Mouse (Mus musculus): ENCODE data around the gene Gtf2h1. TPM values are rescaled to one million over a fixed set of nuclear protein-coding genes. Genes with fewer than 3 reads are reported as not detected.
"Not testable (repeated sequence)": the region's sequence is repeated elsewhere in the genome, so short reads cannot be mapped to it uniquely, and the experiment has no call there.

Gene Gtf2h1
- polyA plus RNA-seq, 1 experiment from 2014 or later: 25.4 TPM

DNA sequence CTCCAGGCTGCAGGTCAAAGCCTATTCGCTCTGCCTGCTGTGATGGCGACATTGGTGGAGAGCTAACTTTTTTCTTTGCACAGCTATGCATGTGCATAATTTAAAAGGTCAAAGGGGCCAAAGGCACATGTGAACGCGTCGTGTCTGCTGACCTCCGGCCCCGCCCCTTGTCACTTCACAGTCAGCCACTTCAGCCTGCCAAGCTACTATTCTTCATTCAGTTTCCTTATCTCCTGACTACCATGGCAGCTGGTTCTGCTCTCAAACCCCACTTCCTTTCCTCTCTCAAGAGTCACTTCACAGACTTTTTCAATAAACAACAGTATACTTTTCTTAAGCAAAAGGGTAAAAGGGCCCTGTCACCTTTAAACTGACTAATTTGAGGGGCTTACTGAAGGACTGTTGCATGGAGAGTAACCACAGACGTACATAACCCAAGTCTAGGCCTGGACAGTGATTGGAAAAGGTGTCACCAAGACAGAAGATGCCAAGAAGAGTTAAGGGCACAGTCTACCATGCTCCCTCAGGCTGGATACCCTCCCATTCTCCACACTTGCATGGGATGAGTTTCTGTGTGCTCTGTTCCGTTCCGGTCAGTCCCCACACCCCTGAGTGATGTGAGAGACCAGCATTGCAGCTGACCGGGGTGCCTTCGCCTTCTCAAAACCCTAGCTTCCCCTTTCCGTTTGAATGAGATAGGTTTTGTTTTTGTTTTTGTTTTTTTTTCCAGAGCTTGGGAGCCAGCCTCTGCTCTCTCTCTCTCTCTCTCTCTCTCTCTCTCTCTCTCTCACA, 35.1 kb downstream of the Gtf2h1 start:
- no peak overlapping the region for H3K9ac ChIP-seq
- peaks cover 56% of the 10 kb centered on the region for H3K4me1 ChIP-seq (replicated peaks)
- H3K4me2 ChIP-seq: no peak overlapping the region
- ATAC-seq (ENCODE audit: insufficient read depth): peak; percentile 9
- H3K9me3 ChIP-seq (replicated peaks): no peaks in the 10 kb centered on the region
- H3K27me3 ChIP-seq: no peaks in the 10 kb centered on the region
- no peak overlapping the region for H3K4me3 ChIP-seq (replicated peaks)
- 18% methylated on average over 13 of the region's 13 CpGs for WGBS (ENCODE audit: insufficient replicate concordance)
- peak overlapping the region; percentile 78 for H3K27ac ChIP-seq (replicated peaks)
- no peaks in the 10 kb centered on the region for H3K36me3 ChIP-seq (replicated peaks)

DNA sequence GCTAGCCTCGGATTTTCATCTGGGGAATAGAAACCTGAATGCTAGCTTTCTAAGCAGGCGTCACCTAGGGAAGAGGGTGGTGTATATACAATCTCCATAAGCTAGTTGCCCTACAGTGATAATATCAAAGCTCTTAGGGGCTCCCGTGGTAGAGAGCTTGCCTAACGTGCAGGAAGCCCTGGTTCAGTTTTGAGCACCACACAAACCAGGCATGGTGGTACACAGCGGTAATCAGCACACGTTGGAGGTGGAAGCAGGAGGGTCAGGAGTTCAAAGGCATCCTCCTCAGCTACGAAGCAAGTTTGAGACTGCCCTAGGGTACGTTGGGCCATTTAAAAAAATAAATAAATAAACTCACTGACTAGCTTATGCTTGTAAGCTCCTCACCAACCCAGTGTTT, 35.8 kb downstream of the Gtf2h1 start:
- Histone ChIP-seq H3K27ac (replicated peaks) (peak overlapping the region; percentile 78), H3K27me3 (no peaks in the 10 kb centered on the region), H3K9ac (no peak overlapping the region), H3K36me3 (replicated peaks) (no peaks in the 10 kb centered on the region), H3K4me3 (replicated peaks) (no peak overlapping the region), H3K9me3 (replicated peaks) (no peaks in the 10 kb centered on the region), H3K4me2 (no peak overlapping the region), H3K4me1 (replicated peaks) (peaks cover 56% of the 10 kb centered on the region)
- WGBS (ENCODE audit: insufficient replicate concordance): 35% methylated on average over 8 of the region's 8 CpGs
- ATAC-seq (ENCODE audit: insufficient read depth): no peak

DNA sequence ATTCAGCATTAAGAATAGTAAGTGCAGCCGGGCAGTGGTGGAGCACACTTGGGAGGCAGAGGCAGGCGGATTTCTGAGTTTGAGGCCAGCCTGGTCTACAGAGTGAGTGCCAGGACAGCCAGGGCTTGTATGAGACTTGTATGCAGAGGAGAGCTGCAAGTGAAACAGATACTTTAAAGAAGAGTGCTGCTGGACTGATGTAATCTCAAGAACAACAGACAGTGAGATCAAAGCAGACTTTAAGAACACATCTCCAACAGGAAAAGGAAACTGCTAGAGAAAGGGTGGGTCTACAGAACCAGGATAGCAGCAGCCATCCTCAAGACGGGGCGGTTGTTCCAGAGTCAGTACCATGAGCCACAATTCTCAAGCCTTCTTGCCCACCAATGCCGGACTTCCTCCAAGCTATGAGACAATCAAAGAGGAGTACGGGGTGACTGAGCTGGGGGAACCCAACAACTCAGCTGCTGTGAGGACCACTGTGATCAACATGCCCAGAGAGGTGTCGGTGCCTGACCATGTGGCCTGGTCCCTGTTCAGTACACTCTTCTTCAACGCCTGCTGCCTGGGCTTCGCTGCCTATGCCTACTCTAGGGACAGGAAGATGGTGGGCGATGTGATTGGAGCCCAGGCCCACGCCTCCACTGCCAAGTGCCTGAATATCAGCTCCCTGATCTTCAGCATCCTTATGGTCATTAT, 36.4 kb downstream of the Gtf2h1 start:
- not testable (repeated sequence) for H3K9me3 ChIP-seq (replicated peaks); H3K27ac ChIP-seq (replicated peaks); H3K27me3 ChIP-seq; H3K4me3 ChIP-seq (replicated peaks); ATAC-seq (ENCODE audit: insufficient read depth); H3K36me3 ChIP-seq (replicated peaks); H3K4me2 ChIP-seq; H3K9ac ChIP-seq
- WGBS (ENCODE audit: insufficient replicate concordance): 65% methylated on average over 11 of the region's 11 CpGs
- H3K4me1 ChIP-seq (replicated peaks): peaks cover 56% of the 10 kb centered on the region

DNA sequence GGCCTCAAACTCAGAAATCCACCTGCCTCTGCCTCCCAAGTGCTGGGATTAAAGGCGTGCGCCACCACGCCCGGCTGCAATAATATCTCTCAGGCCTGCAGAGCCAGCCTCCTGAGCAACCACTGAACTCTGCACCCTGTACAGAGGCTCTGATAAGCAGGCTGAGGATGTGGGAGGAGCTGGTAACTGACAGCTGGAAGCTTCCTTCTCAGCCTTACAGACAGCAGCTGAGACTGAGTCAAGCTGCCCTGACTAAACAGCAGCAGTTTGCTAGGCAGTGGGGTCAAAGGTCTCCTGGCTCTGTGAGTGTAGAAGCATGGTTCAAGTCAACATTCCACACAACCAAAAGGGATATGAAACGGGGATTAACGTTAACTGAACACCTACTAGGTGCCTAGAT, 37.4 kb downstream of the Gtf2h1 start:
- Histone ChIP-seq H3K9ac (no peak overlapping the region), H3K4me2 (no peak overlapping the region), H3K27ac (replicated peaks) (peak overlapping the region; percentile 31), H3K4me1 (replicated peaks) (peaks cover 54% of the 10 kb centered on the region), H3K27me3 (no peaks in the 10 kb centered on the region), H3K4me3 (replicated peaks) (no peak overlapping the region), H3K36me3 (replicated peaks) (no peaks in the 10 kb centered on the region), H3K9me3 (replicated peaks) (no peaks in the 10 kb centered on the region)
- ATAC-seq (ENCODE audit: insufficient read depth): peak; percentile 68
- WGBS (ENCODE audit: insufficient replicate concordance): 6% methylated on average over 6 of the region's 6 CpGs

DNA sequence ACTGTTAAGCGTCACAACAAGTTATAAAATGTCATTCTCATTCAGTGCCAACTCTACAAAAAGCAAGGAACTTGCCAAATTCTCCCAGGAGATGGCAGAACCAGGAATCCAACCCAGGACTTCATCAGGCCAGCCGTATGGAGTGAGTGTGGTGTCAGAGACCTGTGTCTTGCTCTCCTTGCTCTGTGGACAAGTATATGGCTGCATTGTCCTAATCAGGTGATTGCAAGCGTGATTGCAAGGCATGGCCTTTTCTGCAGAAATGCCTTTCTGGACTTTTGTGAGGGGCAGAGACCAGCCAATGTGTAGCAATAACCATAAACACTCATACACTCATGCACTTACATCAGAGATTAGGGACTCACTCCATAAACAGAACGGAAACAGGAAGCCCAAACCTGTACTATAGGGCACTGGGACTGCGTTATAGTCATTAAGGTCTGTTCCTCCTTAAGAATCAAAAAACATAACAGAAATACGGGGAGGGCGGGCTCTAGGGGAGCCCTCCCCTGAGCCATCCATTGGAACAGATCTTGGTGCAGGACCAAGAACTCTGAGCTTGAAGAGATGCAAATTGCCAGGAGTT, 37.9 kb downstream of the Gtf2h1 start:
- Histone ChIP-seq H3K36me3 (replicated peaks) (no peaks in the 10 kb centered on the region), H3K9ac (no peak overlapping the region), H3K4me3 (replicated peaks) (no peak overlapping the region), H3K4me2 (no peak overlapping the region), H3K9me3 (replicated peaks) (no peaks in the 10 kb centered on the region), H3K27ac (replicated peaks) (peak overlapping the region; percentile 31), H3K27me3 (no peaks in the 10 kb centered on the region), H3K4me1 (replicated peaks) (peaks cover 59% of the 10 kb centered on the region)
- ATAC-seq (ENCODE audit: insufficient read depth): no peak
- WGBS (ENCODE audit: insufficient replicate concordance): 45% methylated on average over 7 of the region's 7 CpGs

DNA sequence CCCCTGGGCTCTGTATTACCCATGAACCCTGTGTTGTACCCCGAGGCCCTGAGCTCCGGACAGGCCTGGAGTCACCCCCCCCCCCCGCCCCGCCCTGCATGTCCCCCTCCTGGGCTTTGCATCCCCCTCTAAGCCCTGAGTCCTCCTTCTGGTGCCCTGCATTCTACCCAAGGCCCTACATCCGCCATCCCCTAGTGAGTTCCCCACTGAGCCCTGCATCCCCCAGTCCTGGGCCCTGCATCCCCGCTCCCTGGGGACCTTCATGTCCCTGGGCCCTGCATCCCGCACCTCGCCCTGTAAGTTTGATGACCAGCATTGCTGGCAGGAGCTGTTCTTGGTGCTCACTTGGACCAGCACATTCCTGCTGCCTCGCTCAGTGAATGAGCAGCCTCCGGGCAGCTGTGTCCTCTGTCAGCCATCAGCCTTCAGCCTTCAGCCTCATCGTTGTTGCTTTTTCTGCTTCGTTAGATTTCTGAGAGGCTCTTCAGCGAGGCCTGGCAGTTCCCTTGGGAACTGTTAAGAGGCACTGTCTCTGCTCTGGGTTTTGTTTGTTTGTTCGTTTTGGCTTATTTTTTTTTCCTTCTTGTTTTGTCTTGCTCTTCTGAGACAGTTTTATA, 39.2 kb downstream of the Gtf2h1 start:
- 69% methylated on average over 14 of the region's 14 CpGs for WGBS (ENCODE audit: insufficient replicate concordance)
- no peak overlapping the region for H3K9ac ChIP-seq
- H3K9me3 ChIP-seq (replicated peaks): no peaks in the 10 kb centered on the region
- no peaks in the 10 kb centered on the region for H3K27me3 ChIP-seq
- H3K36me3 ChIP-seq (replicated peaks): no peaks in the 10 kb centered on the region
- no peak overlapping the region; the same call in 1 of the 2 replicates for H3K27ac ChIP-seq (replicated peaks)
- H3K4me3 ChIP-seq (replicated peaks): no peak overlapping the region
- no peak for ATAC-seq (ENCODE audit: insufficient read depth)
- no peak overlapping the region for H3K4me2 ChIP-seq
- peaks cover 69% of the 10 kb centered on the region for H3K4me1 ChIP-seq (replicated peaks)

DNA sequence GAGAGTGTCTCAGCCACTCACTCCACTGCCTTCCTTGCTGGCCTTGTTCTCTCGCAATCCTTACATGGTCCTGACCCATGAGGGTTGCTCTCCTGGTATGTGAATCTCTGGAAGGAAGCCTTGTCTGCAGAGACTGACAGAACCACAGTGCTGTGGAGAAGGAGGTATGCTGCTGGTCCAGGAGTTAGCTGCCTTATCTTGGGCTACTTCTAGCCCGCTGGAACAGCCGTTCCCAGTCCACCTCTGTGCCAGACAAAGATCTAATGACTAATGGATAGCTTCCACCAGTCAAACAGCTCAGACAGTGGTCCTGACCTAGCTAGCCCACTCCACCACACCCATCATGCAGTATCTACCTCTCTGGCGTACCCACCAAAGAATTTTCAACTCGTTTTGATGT, 40.5 kb downstream of the Gtf2h1 start:
- Histone ChIP-seq H3K9me3 (replicated peaks) (no peaks in the 10 kb centered on the region), H3K27ac (replicated peaks) (no peak overlapping the region), H3K4me3 (replicated peaks) (no peak overlapping the region), H3K4me2 (no peak overlapping the region), H3K27me3 (no peaks in the 10 kb centered on the region), H3K9ac (no peak overlapping the region), H3K36me3 (replicated peaks) (no peaks in the 10 kb centered on the region), H3K4me1 (replicated peaks) (peaks cover 67% of the 10 kb centered on the region)
- no peak for ATAC-seq (ENCODE audit: insufficient read depth)
- WGBS (ENCODE audit: insufficient replicate concordance): 58% methylated on average over 5 of the region's 5 CpGs

DNA sequence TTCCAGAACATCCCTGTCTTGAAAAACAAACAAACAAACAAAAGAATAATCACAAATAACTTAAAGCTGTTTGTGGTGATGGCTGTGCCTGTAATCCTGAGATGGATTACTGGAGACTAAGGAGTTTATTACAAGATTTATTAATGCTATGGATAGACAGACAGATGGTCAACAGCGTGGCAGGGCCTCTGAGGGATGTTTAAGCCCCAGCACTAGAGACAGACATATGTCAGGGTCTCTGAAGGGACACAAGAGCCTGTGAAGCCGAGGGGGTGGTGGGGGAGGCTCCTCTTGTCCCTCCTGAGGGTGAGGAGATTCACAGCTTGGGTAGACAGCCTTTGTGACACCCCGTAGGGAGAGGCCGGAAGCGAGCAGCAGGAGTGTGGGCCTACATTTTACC, 41.2 kb downstream of the Gtf2h1 start:
- Histone ChIP-seq H3K9ac (no peak overlapping the region), H3K4me2 (no peak overlapping the region), H3K4me3 (replicated peaks) (no peak overlapping the region), H3K36me3 (replicated peaks) (no peaks in the 10 kb centered on the region), H3K4me1 (replicated peaks) (peaks cover 63% of the 10 kb centered on the region), H3K9me3 (replicated peaks) (no peaks in the 10 kb centered on the region), H3K27me3 (no peaks in the 10 kb centered on the region), H3K27ac (replicated peaks) (no peak overlapping the region)
- ATAC-seq (ENCODE audit: insufficient read depth): no peak
- WGBS (ENCODE audit: insufficient replicate concordance): 73% methylated on average over 5 of the region's 5 CpGs

DNA sequence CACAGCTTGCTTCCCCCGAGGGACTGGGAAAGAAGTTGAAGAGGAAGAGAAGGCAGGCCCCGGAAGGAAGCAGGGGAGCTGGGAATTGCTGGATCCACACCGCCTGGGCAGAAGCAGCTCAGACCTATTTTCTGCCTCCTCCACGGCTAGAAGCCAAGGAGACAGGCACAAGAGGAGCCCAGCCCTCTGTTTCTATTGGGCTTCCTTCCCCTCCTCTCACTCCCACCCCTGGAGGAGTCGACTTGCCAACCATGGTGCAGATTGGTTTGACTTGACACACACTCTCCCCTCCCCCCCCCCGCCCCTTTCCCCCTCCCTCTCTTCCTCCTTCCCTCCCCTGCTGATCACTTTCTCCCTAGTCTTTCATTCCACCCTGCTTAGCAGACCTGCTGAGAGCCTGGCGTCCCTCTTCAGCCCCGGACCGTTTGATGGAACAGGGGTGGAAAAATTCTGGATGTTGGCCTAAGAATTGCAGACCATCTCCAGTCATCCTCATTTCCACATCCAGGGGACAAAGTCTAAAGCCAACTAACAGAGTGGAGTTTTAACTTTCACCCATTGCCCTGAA, 42.3 kb downstream of the Gtf2h1 start:
- no peaks in the 10 kb centered on the region for H3K9me3 ChIP-seq (replicated peaks)
- no peaks in the 10 kb centered on the region for H3K27me3 ChIP-seq
- no peak overlapping the region for H3K4me3 ChIP-seq (replicated peaks)
- H3K9ac ChIP-seq: no peak overlapping the region
- no peaks in the 10 kb centered on the region for H3K36me3 ChIP-seq (replicated peaks)
- peak overlapping the region; percentile 76 for H3K27ac ChIP-seq (replicated peaks)
- 5% methylated on average over 9 of the region's 9 CpGs for WGBS (ENCODE audit: insufficient replicate concordance)
- H3K4me1 ChIP-seq (replicated peaks): peaks cover 54% of the 10 kb centered on the region
- peak; percentile 13; the same call in 1 of the 2 replicates for ATAC-seq (ENCODE audit: insufficient read depth)
- H3K4me2 ChIP-seq: peak overlapping the region; percentile 46

DNA sequence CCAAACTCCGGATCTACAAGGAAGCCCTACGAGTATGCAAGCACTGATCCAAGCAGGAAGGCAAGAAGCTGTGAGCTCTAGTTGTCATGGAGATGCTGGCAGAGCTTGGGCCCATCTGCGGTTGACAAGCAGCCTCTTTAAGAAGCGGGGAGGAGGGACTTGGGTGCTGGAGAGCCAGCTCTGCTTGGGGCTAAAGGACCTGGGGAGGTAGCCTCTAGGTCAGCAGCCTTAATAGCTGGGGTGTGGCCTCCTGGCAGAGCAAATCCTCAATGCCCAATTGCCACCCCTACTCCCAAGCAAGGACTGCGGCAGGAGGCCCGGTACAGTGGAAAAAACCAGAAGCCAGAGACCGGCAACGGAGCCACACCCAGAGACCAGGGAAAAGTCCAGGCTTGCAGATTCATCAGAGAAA, 43.0 kb downstream of the Gtf2h1 start:
- peak overlapping the region; percentile 76 for H3K27ac ChIP-seq (replicated peaks)
- no peak overlapping the region for H3K4me3 ChIP-seq (replicated peaks)

DNA sequence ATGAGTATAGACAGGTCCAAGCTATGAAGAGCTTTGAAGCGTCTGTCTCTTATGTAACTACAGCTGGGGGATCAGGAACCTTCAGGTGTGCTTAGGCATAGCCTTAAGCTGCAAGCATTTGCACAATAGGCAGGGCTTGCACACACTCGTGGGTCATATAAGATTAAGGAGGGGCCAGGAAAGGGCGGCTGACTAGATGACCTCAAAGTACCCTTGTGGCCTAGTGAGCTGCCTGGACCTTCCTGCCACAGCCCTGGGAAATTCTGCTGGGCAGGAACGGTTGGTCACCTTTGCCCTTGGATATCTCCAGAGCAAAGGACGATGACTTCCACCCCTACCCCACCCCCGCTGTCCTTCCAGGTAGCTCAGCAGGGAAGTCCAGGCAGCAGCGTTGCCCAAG, 43.5 kb downstream of the Gtf2h1 start:
- Histone ChIP-seq H3K36me3 (replicated peaks) (no peaks in the 10 kb centered on the region), H3K27ac (replicated peaks) (peak overlapping the region; percentile 76), H3K27me3 (no peaks in the 10 kb centered on the region), H3K4me1 (replicated peaks) (peaks cover 51% of the 10 kb centered on the region), H3K9ac (no peak overlapping the region), H3K4me2 (peak overlapping the region; percentile 46), H3K4me3 (replicated peaks) (no peak overlapping the region), H3K9me3 (replicated peaks) (no peaks in the 10 kb centered on the region)
- peak; percentile 24; the same call in 1 of the 2 replicates for ATAC-seq (ENCODE audit: insufficient read depth)
- WGBS (ENCODE audit: insufficient replicate concordance): 24% methylated on average over 7 of the region's 7 CpGs

More for the DNA sequence above, 43.0 kb downstream of the Gtf2h1 start:
- 3% methylated on average over 8 of the region's 8 CpGs for WGBS (ENCODE audit: insufficient replicate concordance)
- H3K36me3 ChIP-seq (replicated peaks): no peaks in the 10 kb centered on the region
- no peaks in the 10 kb centered on the region for H3K27me3 ChIP-seq
- no peak for ATAC-seq (ENCODE audit: insufficient read depth)
- H3K4me2 ChIP-seq: peak overlapping the region; percentile 46
- peaks cover 53% of the 10 kb centered on the region for H3K4me1 ChIP-seq (replicated peaks)
- no peaks in the 10 kb centered on the region for H3K9me3 ChIP-seq (replicated peaks)
- H3K9ac ChIP-seq: no peak overlapping the region
